Mouse (Mus musculus): ENCODE measurements around the gene Flna. TPM values are rescaled to one million over a fixed set of nuclear protein-coding genes. Genes with fewer than 3 reads are reported as not detected.

Flna gene
- 100 to 1,000 TPM; 521 to 524 TPM for total RNA-seq (2023)

DNA sequence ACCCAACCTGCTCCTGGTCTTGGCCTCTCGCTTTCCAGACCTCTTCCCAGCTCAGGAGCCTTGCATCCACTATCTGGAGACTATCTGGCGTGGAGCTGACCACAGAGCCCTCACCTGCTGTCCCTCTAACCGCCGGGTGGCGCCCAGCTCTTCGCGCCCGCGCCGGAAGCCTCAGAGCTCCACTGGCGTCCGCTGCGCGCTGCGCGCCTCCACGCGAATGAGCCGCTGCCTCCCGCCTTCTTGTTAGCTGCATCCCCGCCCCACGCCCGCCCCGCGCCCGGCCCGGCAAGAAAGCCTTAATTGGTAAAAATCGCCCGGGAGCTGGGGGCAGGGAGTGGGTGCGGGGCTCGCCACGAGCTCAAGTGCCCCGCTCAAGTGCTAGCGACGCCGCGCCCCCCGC lies at the start of gene Flna:
Flna (minus strand) TSS at position 206 of the 400 bp plus-strand sequence.

DNA sequence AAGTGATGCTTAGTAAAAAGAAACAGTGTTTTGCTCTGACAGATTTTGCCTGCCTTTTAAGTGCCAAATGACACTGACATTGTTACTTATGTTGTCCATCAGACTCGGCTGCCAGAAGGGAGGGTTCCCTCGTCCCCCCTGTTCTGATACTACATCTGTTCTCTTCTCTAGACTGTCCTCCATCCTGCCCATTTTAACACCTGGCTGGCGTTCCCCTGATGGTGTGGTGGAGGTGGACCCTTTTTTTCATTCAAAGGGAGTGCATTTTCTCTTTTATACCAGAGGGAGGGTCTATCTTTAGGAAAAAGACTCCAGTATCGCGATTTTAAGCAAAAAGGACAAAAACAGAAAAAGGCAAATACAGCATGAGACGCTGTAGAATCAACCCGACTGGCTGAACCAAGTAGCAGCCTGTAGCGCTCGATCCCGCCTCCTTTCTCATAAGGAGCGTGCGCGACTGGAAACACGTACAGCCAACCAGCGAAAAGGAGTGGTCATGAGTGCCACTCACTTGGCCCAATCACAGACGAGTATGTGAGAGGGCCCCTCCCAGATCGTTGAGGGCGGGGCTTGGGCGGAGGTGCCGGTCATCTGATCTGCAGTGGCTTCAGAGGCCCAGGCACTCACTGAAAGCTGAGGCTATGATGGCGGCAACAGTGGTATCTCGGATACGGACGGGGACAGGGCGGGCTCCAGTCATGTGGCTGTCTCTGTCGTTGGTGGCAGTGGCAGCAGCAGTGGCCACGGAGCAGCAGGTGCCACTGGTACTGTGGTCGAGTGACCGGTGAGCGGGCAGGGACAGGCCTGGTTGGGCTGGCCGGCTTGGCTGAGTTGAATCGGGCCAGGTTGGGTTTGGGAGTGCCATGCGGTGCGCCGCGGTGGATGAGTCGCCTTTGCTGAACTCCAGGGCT lies 47.2 kb upstream of the Flna start, which contains the start of gene Atp6ap1:
Atp6ap1 (plus strand) TSS at position 560 of the 911 bp plus-strand sequence.

DNA sequence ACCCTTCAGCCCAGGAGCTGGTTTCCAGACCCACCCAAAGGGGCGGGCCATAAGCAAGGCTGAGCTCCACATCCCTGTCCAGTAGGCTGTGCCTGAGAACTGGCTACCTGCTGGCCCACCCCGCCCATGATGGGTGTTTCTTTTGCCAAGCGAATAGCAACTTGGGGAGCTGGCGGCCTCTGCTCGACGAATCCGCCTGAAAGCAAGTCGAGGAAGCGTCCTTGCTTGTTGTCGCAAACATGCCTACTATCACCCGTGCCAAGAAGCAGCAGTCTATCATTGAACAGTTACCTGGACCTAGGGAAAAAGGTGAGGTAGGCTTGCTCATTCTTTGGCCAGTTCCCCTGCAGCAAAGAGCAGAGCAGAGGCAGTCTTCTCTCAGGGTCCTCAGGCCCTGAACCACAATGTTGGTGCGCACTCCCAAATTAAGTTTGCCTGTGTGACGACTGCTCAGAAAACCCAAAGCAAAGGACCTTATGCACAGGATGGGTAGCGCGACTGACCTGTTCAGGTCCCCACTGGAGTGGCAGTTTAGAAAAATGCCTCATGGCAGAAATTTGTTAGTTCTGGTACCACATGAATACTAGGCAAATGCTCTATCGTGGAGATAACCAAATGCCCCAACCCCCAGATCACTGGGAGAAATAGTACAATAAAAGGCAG lies 32.2 kb upstream of the Flna start, which contains the start of the genes Taz and Dnase1l1:
Taz (plus strand) TSS at position 181 of the 663 bp plus-strand sequence.
Dnase1l1 (minus strand) TSS at position 606 of the 663 bp plus-strand sequence.

DNA sequence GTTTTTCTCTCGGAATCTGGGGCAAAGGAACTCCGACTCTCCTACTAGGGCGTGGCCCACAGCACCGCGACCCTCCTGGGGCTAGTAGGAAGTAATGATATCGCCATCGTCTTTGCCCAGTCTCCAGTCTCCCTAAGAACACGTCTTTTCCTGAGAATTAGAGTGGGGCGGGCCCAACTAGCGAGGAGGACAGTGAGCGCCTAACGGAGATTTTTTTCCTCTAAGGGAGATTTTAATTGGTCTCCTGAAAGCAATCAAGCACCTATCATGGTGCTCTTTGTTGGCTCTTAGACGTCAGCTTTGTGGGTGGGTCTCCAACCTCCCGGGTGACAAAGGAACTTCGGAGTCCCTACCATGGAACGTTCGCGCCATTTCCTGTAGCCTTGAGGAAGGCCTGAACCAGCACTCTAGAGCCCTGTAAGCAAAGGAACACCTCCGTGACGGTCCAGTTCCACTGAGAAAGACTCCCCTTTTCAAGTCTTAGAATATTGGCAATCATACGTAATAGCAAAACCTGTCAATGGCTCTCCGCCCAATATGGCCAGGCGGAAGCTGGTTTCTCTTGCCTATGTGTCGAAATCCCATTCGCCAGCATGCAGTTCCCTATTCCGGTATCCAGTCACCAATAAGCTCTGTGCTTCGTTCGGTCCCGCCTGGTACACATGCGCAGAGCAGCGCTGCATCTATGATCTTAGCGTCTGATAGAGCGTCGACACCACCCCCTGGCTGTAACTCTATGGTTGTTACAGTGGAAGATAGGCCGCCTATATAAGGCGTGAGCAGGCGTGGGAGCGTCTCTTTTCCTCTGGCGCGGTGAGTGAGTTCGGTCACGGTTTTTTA lies 20.7 kb upstream of the Flna start, which contains the start of gene Rpl10:
Rpl10 (plus strand) TSS at position 751 of the 840 bp plus-strand sequence.

GRCm38 (mm10) chrX:74254153-74254887 lies 4.7 kb upstream of the Flna start, which contains the start of gene Emd:
TSS of gene Emd (plus strand) at chrX:74254687.

GRCm38 (mm10) chrX:74176959-74177358 lies 72.7 kb downstream of the Flna start, which contains the start of gene Tktl1:
TSS of gene Tktl1 (plus strand) at chrX:74177259.

Other genes starting within 250 kb of the Flna start
- 100 to 1,000 TPM; 162 to 201 TPM for gene Irak1, start 225.9 kb downstream of the Flna start, total RNA-seq (2023)
- not detected for gene Opn1mw, start 122.4 kb downstream of the Flna start, total RNA-seq (2023)
- gene Mecp2, start 114.5 kb downstream of the Flna start, total RNA-seq (2023), result 10 to 100 TPM; 49.9 to 61.6 TPM
- gene Tex28, start 82.0 kb downstream of the Flna start, total RNA-seq (2023), result not detected
- under 1 TPM in 1 of 2 experiments, not detected in 1; 0.36 TPM for gene Tktl1, start 72.6 kb downstream of the Flna start, total RNA-seq (2023)
- 10 to 100 TPM; 72.5 to 81.1 TPM for gene Emd, start 4.9 kb upstream of the Flna start, total RNA-seq (2023)
- gene Rpl10, start 21.0 kb upstream of the Flna start, total RNA-seq (2023), result 100 to 1,000 TPM; 649 to 808 TPM
- gene Taz, start 32.1 kb upstream of the Flna start, total RNA-seq (2023), result 100 to 1,000 TPM; 120 to 139 TPM
- gene Dnase1l1, start 32.5 kb upstream of the Flna start, total RNA-seq (2023), result 10 to 100 TPM; 18.5 to 21.2 TPM
- 100 to 1,000 TPM; 183 to 197 TPM for gene Atp6ap1, start 47.3 kb upstream of the Flna start, total RNA-seq (2023)
- gene Gdi1, start 55.2 kb upstream of the Flna start, total RNA-seq (2023), result 100 to 1,000 TPM; 302 to 378 TPM
- 100 to 1,000 TPM; 101 to 105 TPM for gene Fam50a, start 63.2 kb upstream of the Flna start, total RNA-seq (2023)
- 10 to 100 TPM; 13.4 to 14.8 TPM for gene Plxna3, start 79.2 kb upstream of the Flna start, total RNA-seq (2023)
- gene Lage3, start 103.8 kb upstream of the Flna start, total RNA-seq (2023), result 10 to 100 TPM; 26.8 to 27.2 TPM
- 10 to 100 TPM; 28.9 to 33.8 TPM for gene Ubl4a, start 123.4 kb upstream of the Flna start, total RNA-seq (2023)
- 10 to 100 TPM; 18.5 to 20.6 TPM for gene Slc10a3, start 123.5 kb upstream of the Flna start, total RNA-seq (2023)
- gene Fam3a, start 143.5 kb upstream of the Flna start, total RNA-seq (2023), result 10 to 100 TPM; 17.2 to 30.0 TPM
- gene Ikbkg, start 143.5 kb upstream of the Flna start, total RNA-seq (2023), result 10 to 100 TPM; 61.8 to 62.6 TPM
- gene G6pdx, start 179.4 kb upstream of the Flna start, total RNA-seq (2023), result 10 to 100 TPM; 32.1 to 32.5 TPM
- gene Gm6880, start 231.6 kb upstream of the Flna start, total RNA-seq (2023), result not detected